Mouse (Mus musculus): ENCODE data around the gene Nrarp. TPM values are rescaled to one million over a fixed set of nuclear protein-coding genes. Genes with fewer than 3 reads are reported as not detected.

Gene Nrarp
- 15.0 and 16.7 TPM in 2 replicates for polyA plus RNA-seq (2015; fragmentation: Nextera tagmentation; extraction: Ambion mirVana)

DNA sequence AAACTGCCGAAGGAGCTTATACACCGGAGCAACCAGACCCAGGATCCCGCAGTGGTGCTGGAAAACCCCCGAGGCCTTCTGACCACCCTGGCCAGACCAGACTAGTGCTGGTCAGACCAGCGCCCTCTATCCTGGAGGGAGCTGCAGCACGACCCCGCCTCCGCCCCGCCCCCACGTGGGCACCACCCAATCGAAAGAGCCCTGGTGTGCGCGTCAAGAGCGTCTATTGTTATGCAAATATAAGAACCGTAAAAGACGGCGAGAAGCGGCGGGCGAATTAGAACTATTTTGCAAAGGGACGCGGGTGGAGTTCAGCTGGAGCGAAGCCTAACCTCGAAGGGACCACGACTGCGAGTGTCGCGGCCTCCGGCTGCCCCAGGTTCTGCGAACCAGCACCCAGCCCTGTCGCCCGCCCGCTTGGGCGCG is at the start of gene Nrarp:
Nrarp (plus strand) TSS at position 281 of the 426 bp plus-strand sequence.
- H3K4me2 ChIP-seq: peak within 1 kb of the TSS; percentile 87
- H3K36me3 ChIP-seq: no peaks in the 10 kb centered on the region
- peak within 1 kb of the TSS; percentile 58 for H3K4me3 ChIP-seq
- peak within 1 kb of the TSS; percentile 81 for H3K27ac ChIP-seq
- H3K9ac ChIP-seq: peak within 1 kb of the TSS; percentile 67
- H3K27me3 ChIP-seq: peaks cover 100% of the 10 kb centered on the region
- peaks cover 49% of the 10 kb centered on the region for H3K4me1 ChIP-seq
- H3K9me3 ChIP-seq: no peaks in the 10 kb centered on the region
- WGBS: under 1% methylated on average over 35 of the region's 35 CpGs
- peak; percentile 68 for ATAC-seq (ENCODE audit: insufficient number of reproducible peaks, insufficient read depth, low FRiP score, low TSS enrichment, low read depth)

DNA sequence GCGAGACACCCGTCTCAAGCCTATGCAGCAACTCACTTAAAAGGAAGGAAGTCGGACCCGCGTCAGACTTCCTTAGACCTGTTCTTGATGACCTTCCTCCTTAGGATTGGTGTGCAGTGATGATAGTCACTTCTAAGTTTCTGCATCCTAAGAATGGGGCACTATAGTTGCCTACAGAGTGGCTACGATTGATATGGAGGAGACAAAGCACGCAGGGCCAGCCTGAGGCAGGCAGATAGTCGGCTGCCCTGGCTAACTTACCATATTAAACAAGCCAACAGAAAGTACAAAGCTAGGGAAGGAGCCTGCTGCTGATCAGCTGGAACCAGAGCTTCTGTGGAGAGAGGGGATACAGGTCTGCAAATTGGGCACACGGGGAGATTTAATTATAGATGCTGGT is 49.0 kb upstream of the Nrarp start:
- H3K9ac ChIP-seq: no peak overlapping the region
- H3K36me3 ChIP-seq: no peaks in the 10 kb centered on the region
- H3K27me3 ChIP-seq: no peaks in the 10 kb centered on the region
- no peaks in the 10 kb centered on the region for H3K9me3 ChIP-seq
- H3K4me1 ChIP-seq: peaks cover 12% of the 10 kb centered on the region
- H3K4me2 ChIP-seq: no peak overlapping the region
- no peak overlapping the region for H3K4me3 ChIP-seq
- no peak overlapping the region for H3K27ac ChIP-seq
- 79% methylated on average over 9 of the region's 9 CpGs for WGBS
- no peak for ATAC-seq (ENCODE audit: insufficient number of reproducible peaks, insufficient read depth, low FRiP score, low TSS enrichment, low read depth)

DNA sequence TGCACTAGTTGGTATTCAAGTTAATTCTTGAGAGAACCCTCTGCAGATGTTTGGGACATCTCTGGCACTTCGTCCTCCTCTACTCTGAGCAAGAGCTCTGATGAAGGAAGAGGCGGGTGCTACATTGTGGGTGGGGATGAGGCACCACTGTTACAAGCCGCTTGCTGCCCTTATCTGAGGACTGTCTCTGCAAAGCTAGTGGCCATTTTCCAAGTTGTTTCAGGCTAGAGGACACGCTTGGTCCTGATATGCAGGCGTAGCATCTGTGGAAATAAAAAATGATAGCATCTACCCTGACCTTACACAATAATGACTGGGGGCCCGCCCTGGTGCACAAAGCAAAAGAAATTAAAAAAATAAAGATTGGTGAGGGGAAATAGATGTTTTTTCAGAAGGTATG is 42.7 kb upstream of the Nrarp start:
- no peaks in the 10 kb centered on the region for H3K27me3 ChIP-seq
- no peaks in the 10 kb centered on the region for H3K4me1 ChIP-seq
- H3K36me3 ChIP-seq: no peaks in the 10 kb centered on the region
- no peak overlapping the region for H3K27ac ChIP-seq
- H3K9ac ChIP-seq: no peak overlapping the region
- H3K4me3 ChIP-seq: no peak overlapping the region
- no peaks in the 10 kb centered on the region for H3K9me3 ChIP-seq
- H3K4me2 ChIP-seq: no peak overlapping the region
- ATAC-seq (ENCODE audit: insufficient number of reproducible peaks, insufficient read depth, low FRiP score, low TSS enrichment, low read depth): no peak
- WGBS: 78% methylated on average over 6 of the region's 6 CpGs

DNA sequence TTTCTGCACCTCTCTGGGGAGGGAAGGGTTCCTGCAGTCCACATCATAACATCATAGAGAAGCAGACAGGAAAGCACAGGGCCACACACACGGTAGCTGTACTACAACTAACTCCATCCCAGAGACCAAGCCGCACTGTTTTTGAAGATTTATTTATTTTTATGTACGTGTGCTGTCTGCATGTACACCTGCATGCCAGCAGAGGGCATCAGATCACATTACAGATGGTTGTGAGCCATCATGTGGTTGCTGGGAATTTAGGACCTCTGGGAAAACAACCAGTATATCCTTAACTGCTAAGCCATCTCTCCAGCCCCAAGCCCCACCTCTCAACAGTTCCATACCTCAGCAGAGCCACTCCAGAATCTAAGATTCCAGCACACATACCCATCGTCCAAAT is 39.4 kb upstream of the Nrarp start:
- H3K4me1 ChIP-seq: no peaks in the 10 kb centered on the region
- no peaks in the 10 kb centered on the region for H3K9me3 ChIP-seq
- no peak overlapping the region for H3K9ac ChIP-seq
- no peaks in the 10 kb centered on the region for H3K27me3 ChIP-seq
- 65% methylated on average over 4 of the region's 4 CpGs for WGBS
- H3K4me3 ChIP-seq: no peak overlapping the region
- no peak overlapping the region for H3K4me2 ChIP-seq
- no peak overlapping the region for H3K27ac ChIP-seq
- H3K36me3 ChIP-seq: no peaks in the 10 kb centered on the region
- ATAC-seq (ENCODE audit: insufficient number of reproducible peaks, insufficient read depth, low FRiP score, low TSS enrichment, low read depth): no peak

DNA sequence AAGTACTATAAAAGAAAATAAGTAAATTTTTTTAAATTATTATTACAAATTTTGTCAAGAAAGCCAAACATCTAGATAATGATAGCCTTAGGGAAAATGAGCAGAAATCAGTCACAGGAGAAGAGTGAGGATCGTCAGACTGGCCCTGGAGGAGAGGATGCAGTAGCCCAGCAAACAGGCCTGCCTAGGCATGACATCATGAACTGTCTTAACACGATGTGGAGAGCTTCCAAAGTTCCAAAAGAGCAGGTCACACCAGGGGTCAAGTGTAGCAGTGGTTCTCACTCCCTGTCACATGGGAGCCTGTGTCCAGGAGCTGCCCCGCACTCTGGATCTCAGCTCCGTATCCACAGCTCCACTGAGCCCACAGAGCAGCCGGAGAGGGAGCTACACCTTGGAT is 38.6 kb upstream of the Nrarp start:
- H3K36me3 ChIP-seq: no peaks in the 10 kb centered on the region
- H3K27ac ChIP-seq: no peak overlapping the region
- no peak overlapping the region for H3K4me3 ChIP-seq
- WGBS: 74% methylated on average over 5 of the region's 5 CpGs
- H3K9ac ChIP-seq: no peak overlapping the region
- H3K27me3 ChIP-seq: no peaks in the 10 kb centered on the region
- no peak overlapping the region for H3K4me2 ChIP-seq
- H3K4me1 ChIP-seq: no peaks in the 10 kb centered on the region
- H3K9me3 ChIP-seq: no peaks in the 10 kb centered on the region
- ATAC-seq (ENCODE audit: insufficient number of reproducible peaks, insufficient read depth, low FRiP score, low TSS enrichment, low read depth): no peak

DNA sequence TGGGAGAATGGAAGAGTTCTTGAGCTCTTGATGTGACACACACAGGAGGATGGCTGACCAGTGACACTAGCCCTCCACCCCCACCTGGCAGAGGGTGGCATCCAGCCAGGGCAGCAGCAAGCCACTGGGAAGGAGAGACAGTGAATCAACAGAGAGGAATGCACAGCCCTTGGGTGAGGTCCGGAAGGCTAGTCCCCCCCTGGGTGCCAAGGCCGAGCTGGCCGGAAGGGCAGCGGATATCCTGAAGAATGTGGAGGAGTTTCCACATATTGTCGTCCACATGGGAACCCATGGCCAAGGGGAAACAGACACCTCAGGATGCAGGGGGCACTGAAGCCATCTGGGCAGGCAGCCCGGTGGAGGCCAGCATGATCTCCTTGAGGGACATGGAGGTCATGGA is 35.2 kb upstream of the Nrarp start:
- Histone ChIP-seq H3K27ac (no peak overlapping the region), H3K4me2 (no peak overlapping the region), H3K9ac (no peak overlapping the region), H3K36me3 (no peaks in the 10 kb centered on the region), H3K4me1 (no peaks in the 10 kb centered on the region), H3K4me3 (no peak overlapping the region), H3K27me3 (no peaks in the 10 kb centered on the region), H3K9me3 (no peaks in the 10 kb centered on the region)
- WGBS: 83% methylated on average over 6 of the region's 6 CpGs
- ATAC-seq (ENCODE audit: insufficient number of reproducible peaks, insufficient read depth, low FRiP score, low TSS enrichment, low read depth): no peak

DNA sequence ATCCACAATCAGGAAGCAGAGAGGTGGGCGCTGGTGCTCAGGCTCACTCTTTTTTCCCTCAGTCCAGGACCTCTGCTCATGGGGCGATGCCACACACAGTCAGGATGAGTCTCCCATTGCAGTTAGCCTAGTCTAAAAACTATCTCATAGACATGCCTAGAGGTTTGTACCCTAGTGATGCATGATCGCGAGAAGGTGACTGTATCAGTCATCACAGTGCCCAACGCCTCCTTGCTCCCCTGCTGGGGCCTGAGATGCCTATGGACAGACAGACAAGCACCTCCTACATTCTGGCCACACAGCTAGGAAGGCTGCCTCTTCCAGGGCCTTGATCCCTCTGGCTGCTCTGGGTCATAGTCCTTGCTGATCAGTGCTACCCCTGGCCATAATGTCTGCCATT is 33.2 kb upstream of the Nrarp start:
- Histone ChIP-seq H3K4me3 (no peak overlapping the region), H3K4me1 (no peaks in the 10 kb centered on the region), H3K27me3 (no peaks in the 10 kb centered on the region), H3K9ac (no peak overlapping the region), H3K27ac (no peak overlapping the region), H3K36me3 (no peaks in the 10 kb centered on the region), H3K4me2 (no peak overlapping the region), H3K9me3 (no peaks in the 10 kb centered on the region)
- ATAC-seq (ENCODE audit: insufficient number of reproducible peaks, insufficient read depth, low FRiP score, low TSS enrichment, low read depth): no peak
- 83% methylated on average over 5 of the region's 5 CpGs for WGBS

DNA sequence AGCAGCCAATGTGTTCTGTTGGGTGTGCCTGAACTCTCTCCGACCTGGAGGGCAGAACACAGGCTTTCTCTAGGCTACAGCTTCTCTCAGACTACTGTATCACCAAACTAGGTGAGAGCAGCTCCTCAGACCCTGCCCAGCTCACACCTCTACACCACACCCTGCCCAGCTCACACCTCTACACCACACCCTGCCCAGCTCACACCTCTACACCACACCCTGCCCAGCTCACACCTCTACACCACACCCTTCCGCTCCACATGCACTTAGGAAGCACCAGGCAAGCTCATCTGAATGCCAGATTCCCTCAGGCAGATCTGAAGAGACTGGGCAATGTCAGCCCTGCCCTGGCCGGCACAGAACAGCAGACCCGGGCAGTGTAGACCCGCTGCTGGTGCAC is 32.7 kb upstream of the Nrarp start:
- 81% methylated on average over 5 of the region's 5 CpGs for WGBS
- Histone ChIP-seq H3K9me3 (no peaks in the 10 kb centered on the region), H3K27ac (no peak overlapping the region), H3K4me2 (no peak overlapping the region), H3K9ac (no peak overlapping the region), H3K4me3 (no peak overlapping the region), H3K4me1 (no peaks in the 10 kb centered on the region), H3K36me3 (no peaks in the 10 kb centered on the region), H3K27me3 (no peaks in the 10 kb centered on the region)
- no peak for ATAC-seq (ENCODE audit: insufficient number of reproducible peaks, insufficient read depth, low FRiP score, low TSS enrichment, low read depth)

DNA sequence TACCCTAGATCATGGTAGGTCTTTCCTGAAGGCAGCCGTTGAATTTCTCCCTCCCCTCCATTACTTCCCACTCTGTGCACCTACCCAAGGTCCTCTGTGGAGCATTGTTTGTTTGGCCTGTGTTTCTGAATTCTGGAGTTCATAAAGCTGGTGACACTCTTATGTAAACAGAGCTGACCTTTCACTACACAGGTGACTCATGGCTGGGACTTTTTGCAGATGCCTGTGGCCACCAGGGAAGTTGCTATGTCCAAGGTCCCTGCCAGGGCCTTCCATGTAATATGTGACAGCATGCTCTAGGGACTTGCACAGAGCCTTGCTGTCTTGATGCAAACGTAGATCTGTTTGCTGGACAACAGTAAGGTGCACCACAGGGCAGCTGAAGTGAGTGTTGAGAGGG is 30.9 kb upstream of the Nrarp start:
- no peaks in the 10 kb centered on the region for H3K27me3 ChIP-seq

DNA sequence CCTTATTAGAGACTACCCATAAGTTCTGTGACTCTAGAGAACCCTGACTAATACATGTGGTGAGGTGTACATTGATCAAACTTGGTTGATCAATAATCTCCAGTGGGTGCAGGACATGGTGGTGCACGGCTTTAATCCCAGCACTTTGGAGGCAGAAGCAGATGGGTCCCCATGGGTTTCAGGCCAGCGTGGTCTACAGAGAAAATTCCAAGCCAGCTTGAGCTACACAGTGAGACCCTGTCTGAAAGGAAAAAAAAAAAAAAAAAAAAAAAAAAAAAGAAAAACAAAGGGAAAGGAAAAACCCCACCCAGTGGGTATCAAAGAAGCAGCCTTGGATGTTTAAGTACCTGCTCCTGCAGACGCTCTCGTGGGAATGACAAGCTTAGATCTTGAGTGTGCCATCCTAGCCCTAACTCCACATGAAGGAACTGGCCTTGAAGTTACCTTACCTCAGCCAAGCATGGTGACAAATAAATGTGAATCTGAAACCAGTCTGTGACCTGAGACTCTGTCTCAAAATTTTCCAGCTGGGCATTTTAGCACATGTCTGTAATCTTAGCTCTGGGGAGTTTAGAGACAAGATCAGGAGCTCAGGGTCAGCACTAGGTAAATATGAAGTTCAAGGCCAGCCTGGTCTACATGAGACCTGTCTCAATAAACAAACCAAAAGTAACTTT is 29.1 kb upstream of the Nrarp start:
- no peak for ATAC-seq (ENCODE audit: insufficient number of reproducible peaks, insufficient read depth, low FRiP score, low TSS enrichment, low read depth)
- H3K4me2 ChIP-seq: no peak overlapping the region
- no peaks in the 10 kb centered on the region for H3K36me3 ChIP-seq
- H3K4me1 ChIP-seq: no peaks in the 10 kb centered on the region
- H3K4me3 ChIP-seq: no peak overlapping the region
- no peaks in the 10 kb centered on the region for H3K9me3 ChIP-seq
- no peak overlapping the region for H3K27ac ChIP-seq
- 69% methylated on average over 4 of the region's 4 CpGs for WGBS
- H3K27me3 ChIP-seq: no peaks in the 10 kb centered on the region
- H3K9ac ChIP-seq: no peak overlapping the region

More for the DNA sequence above, 30.9 kb upstream of the Nrarp start:
- no peaks in the 10 kb centered on the region for H3K4me1 ChIP-seq
- no peaks in the 10 kb centered on the region for H3K36me3 ChIP-seq
- H3K4me3 ChIP-seq: no peak overlapping the region
- no peak overlapping the region for H3K4me2 ChIP-seq
- WGBS: 60% methylated on average over 2 of the region's 2 CpGs
- H3K27ac ChIP-seq: no peak overlapping the region
- H3K9me3 ChIP-seq: no peaks in the 10 kb centered on the region
- no peak overlapping the region for H3K9ac ChIP-seq
- ATAC-seq (ENCODE audit: insufficient number of reproducible peaks, insufficient read depth, low FRiP score, low TSS enrichment, low read depth): no peak

DNA sequence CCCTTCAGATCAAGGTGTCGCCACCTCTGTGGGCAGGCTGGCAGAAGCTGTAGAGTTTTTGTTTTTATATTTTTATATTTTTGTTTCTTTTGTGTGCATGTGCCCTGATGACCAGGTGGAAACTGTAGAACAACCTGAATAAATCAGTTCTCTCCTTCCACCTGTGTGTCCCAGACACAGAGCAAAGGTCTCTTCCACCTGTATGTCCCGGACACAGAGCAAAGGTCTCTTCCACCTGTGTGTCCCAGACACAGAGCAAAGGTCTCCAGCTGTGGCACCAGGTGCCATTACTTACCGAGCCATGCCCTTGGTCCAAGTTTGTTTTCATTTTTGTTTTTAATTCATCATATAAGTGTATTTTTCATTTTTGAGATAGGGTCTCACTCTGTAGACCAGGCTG is 24.4 kb upstream of the Nrarp start:
- 84% methylated on average over 3 of the region's 3 CpGs for WGBS
- Histone ChIP-seq H3K27ac (no peak overlapping the region), H3K9me3 (no peaks in the 10 kb centered on the region), H3K9ac (no peak overlapping the region), H3K27me3 (no peaks in the 10 kb centered on the region), H3K36me3 (no peaks in the 10 kb centered on the region), H3K4me3 (no peak overlapping the region), H3K4me2 (no peak overlapping the region), H3K4me1 (no peaks in the 10 kb centered on the region)
- ATAC-seq (ENCODE audit: insufficient number of reproducible peaks, insufficient read depth, low FRiP score, low TSS enrichment, low read depth): no peak

DNA sequence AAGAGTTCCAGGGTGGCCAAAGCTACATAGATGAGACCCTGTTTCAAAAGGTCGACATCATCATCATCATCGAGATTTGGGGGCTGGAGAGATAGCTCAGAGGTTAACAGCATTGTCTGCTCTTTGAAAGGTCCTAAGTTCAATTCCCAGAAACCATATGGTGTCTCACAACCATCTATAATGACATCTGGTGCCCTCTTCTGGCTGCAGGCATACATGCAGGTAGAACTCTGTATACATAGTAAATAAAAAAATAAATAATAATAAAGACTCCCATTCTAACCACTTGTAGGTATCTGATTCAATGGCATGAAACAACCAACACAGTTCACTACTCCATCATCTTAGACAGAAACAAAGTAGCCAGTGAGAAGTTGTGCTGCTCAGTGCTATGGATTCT is 23.6 kb upstream of the Nrarp start:
- Histone ChIP-seq H3K4me2 (no peak overlapping the region), H3K9me3 (no peaks in the 10 kb centered on the region), H3K4me1 (no peaks in the 10 kb centered on the region), H3K9ac (no peak overlapping the region), H3K36me3 (no peaks in the 10 kb centered on the region), H3K4me3 (no peak overlapping the region), H3K27ac (no peak overlapping the region), H3K27me3 (no peaks in the 10 kb centered on the region)
- ATAC-seq (ENCODE audit: insufficient number of reproducible peaks, insufficient read depth, low FRiP score, low TSS enrichment, low read depth): no peak
- 42% methylated on average over 2 of the region's 2 CpGs for WGBS

Data from embryonic facial prominence, embryonic 13.5 days (tissue).